Mouse (Mus musculus) olfactory bulb, adult 2 months (tissue): ENCODE results near the gene Uqcrq.

Experiments used
- CTCF ChIP-seq: fragments of 200-500 bp; IDR thresholded peaks from 2 replicates; pipeline ENCODE4 v1.5.1; 2012; ENCODE audit warnings: low read depth, mild to moderate bottlenecking, low read length, moderate library complexity; ENCODE audit not compliant: insufficient read depth
- POLR2A ChIP-seq: fragments of 200-500 bp; IDR thresholded peaks from 2 replicates; pipeline ENCODE4 v1.6.1; 2012; ENCODE audit warnings: mild to moderate bottlenecking, low read depth, low read length, moderate library complexity; ENCODE audit not compliant: insufficient read depth

DNA sequence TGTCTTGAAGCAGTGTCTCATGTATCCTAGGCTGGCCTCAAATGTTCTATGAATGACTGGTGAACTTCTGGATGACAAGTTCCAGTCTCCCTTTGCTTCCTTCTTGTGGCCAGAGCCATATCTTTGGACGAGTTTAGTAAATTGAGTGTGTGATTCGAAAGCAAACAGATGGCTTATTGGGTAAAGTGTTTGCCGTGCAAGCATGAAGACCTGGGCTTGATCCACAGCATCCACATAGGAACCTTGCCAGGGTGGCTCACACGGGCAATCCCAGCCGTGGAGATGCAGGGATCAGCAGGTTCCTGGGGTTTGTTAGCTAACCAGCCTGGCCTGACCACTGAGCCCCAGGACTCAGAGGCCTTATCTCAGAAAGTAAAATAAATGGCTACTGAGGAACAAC is 22.4 kb upstream of the Uqcrq start:
- TF ChIP-seq POLR2A = no peak
- TF ChIP-seq CTCF = no peak
